Mouse (Mus musculus) layer of hippocampus, adult 9-11 months (tissue): Measurements from ENCODE around the gene Aldh5a1.

Experiments used
- DNase-seq: peaks from one replicate; pipeline ENCODE4 v3.0.0; 2022

The Aldh5a1 gene

GRCm38 (mm10) chr13:24862021-24862420 lies 75.4 kb downstream of the Aldh5a1 start:
- DNase-seq, result no peak

GRCm38 (mm10) chr13:24861084-24861483 lies 76.4 kb downstream of the Aldh5a1 start:
- DNase-seq, result no peak

- DNase-seq, result no peak
Observed at GRCm38 (mm10) chr13:24859115-24859514, 78.3 kb downstream of the Aldh5a1 start.
